13 mouse cellular contexts compared by ENCODE assay signal in the genomic region with DNA sequence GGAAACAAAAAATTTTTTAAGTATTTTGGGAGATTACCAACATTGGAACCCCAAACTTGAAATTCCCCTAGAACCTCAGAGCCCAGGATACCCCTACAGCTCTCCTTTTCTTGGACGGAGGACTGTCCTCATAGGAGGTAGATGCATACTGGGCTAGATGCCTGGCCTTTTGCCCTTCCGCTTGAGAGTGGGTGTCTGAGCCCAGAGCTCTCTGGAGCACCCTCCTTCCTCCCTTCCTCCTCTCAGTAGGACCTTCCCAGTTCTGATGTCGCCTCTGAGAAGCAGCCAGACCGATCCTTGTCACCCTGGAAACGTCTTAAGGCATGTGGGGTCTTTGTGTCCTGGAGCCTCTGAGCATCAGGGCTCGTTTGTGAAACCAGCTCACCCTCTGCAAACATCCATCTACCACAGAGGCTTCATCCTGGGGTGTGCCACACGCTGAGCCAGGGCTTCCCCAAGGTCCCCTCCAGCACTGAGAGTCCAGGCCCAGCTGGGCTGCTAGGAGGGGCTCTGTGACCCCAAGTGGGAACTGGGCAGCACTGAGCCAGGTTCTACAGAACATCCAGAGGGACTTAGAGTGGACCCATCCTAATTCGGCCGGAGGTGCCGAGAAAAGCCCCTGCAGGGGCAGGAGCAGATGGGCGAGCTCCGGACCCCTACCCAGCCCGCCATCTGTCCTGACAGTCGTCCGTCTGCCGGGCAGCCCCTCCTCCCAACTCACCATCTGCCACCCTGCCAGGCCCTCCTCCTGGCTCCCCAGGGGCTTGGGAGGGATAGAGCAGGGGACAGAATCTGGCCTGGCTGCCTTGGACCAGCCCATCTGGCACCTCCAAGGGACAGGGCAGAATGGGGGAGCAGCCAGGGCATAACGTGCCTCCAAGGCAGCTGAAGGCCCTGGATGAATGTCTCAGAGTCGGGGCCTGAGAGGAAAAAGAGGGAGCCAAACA. TPM values are rescaled to one million over a fixed set of nuclear protein-coding genes. Genes with fewer than 3 reads are reported as not detected.
DNase-seq lines count a peak whose midpoint lies in the region; ATAC-seq and TF ChIP-seq lines count a peak whose summit lies in the region.
"Had no signal": no experiment of that assay in that cellular context is flagged by ENCODE, and none has a peak within 500 bp of the region (broad histone marks: within the 10 kb centered on the region; RNA-seq: fewer than 3 reads in every experiment).

No protein-coding gene starts in this region.

- H3K27ac ChIP-seq in heart, adult 2 months = no peak overlapping the region
- H3K27ac ChIP-seq in forebrain, embryonic 12.5 days = peak overlapping the region; percentile 83
- peak overlapping the region; percentile 87 for H3K27ac ChIP-seq in midbrain, embryonic 10.5 days (replicated peaks)
- H3K27ac ChIP-seq: heart, embryonic 13.5 days; kidney, postnatal 0 days had no signal

- H3K27me3 ChIP-seq in heart, adult 2 months (ENCODE audit: control insufficient read depth, insufficient read depth, low read length) = peaks cover 3% of the 10 kb centered on the region; the same call in 1 of the 2 replicates
- peaks cover 30% of the 10 kb centered on the region for H3K27me3 ChIP-seq in forebrain, embryonic 12.5 days
- peaks cover 50% of the 10 kb centered on the region for H3K27me3 ChIP-seq in midbrain, embryonic 10.5 days (ENCODE audit: low read depth, poor library complexity, severe bottlenecking)

- WGBS in heart, adult 2 months = 45% methylated on average over 18 of the region's 18 CpGs
- 41% methylated on average over 18 of the region's 18 CpGs for WGBS in forebrain, embryonic 12.5 days
- 34% methylated on average over 18 of the region's 18 CpGs for WGBS in midbrain, embryonic 10.5 days

- DNase-seq in heart, adult 11 months = peak; percentile 78
- DNase-seq in heart, adult 2 months = no peak
- DNase-seq in midbrain, embryonic 10.5 days (ENCODE audit: low spot score) = peak; percentile 48
- DNase-seq in retina, postnatal 7 days (ENCODE audit: low read depth, low spot score) = peak; percentile 39
- no peak for DNase-seq in testis, postnatal 14 days (ENCODE audit: low spot score)
- DNase-seq in spleen, postnatal 36 days (ENCODE audit: low spot score in 2 of 2) = no peak
- DNase-seq: lung, postnatal 36 days had no signal

- no peaks in the 10 kb centered on the region for H3K79me2 ChIP-seq in heart, adult 2 months (replicated peaks; ENCODE audit: control insufficient read depth, insufficient read depth, low read length)

- H3K9ac ChIP-seq in heart, adult 2 months (ENCODE audit: low read depth, low read length) = no peak overlapping the region
- H3K9ac ChIP-seq in forebrain, embryonic 12.5 days = 0 out of 2 replicates have a peak overlapping the region, but pooled peaks have one; percentile 21
- H3K9ac ChIP-seq: heart, embryonic 13.5 days had no signal

- no peak for TF ChIP-seq CTCF in heart, adult 2 months (IDR thresholded peaks at IDR 0.05)

- peaks cover 1% of the 10 kb centered on the region for H3K4me1 ChIP-seq in heart, adult 2 months (ENCODE audit: control insufficient read depth, insufficient read depth, low read length)
- peaks cover 27% of the 10 kb centered on the region for H3K4me1 ChIP-seq in forebrain, embryonic 12.5 days
- peaks cover 52% of the 10 kb centered on the region for H3K4me1 ChIP-seq in midbrain, embryonic 10.5 days

- TF ChIP-seq EP300 in heart, adult 2 months (IDR thresholded peaks at IDR 0.05; ENCODE audit: insufficient read depth, low read depth, low read length) = no peak

- H3K4me2 ChIP-seq in forebrain, embryonic 12.5 days = no peak overlapping the region
- H3K4me2 ChIP-seq: heart, embryonic 13.5 days had no signal

- peak; percentile 68 for ATAC-seq in forebrain, embryonic 12.5 days (ENCODE audit: low FRiP score)
- ATAC-seq in megakaryocyte progenitor cell, adult 5-6 weeks (replicated peaks; ENCODE audit: poor library complexity) = no peak
- ATAC-seq: Patski had no signal

- H3K36me3 ChIP-seq in heart, adult 2 months (ENCODE audit: control insufficient read depth, insufficient read depth, low read length) = no peaks in the 10 kb centered on the region
- no peaks in the 10 kb centered on the region for H3K36me3 ChIP-seq in forebrain, embryonic 12.5 days (replicated peaks)
- H3K36me3 ChIP-seq in midbrain, embryonic 10.5 days = no peaks in the 10 kb centered on the region
- H3K36me3 ChIP-seq: heart, embryonic 13.5 days had no signal

- no peaks in the 10 kb centered on the region for H3K9me3 ChIP-seq in forebrain, embryonic 12.5 days
- H3K9me3 ChIP-seq in midbrain, embryonic 10.5 days (replicated peaks) = no peaks in the 10 kb centered on the region
- H3K9me3 ChIP-seq: heart, embryonic 13.5 days had no signal

- no peak overlapping the region for H3K4me3 ChIP-seq in heart, adult 2 months
- H3K4me3 ChIP-seq in forebrain, embryonic 12.5 days (replicated peaks) = no peak overlapping the region
- H3K4me3 ChIP-seq in midbrain, embryonic 10.5 days = peak overlapping the region; percentile 24
- H3K4me3 ChIP-seq: heart, embryonic 13.5 days had no signal

- TF ChIP-seq POLR2A in heart, adult 2 months (IDR thresholded peaks at IDR 0.05; ENCODE audit: insufficient read depth, low read depth, low read length) = no peak

- intact Hi-C loops in heart, adult 2 months (cut with DNase I) = loop anchor here (10.0 kb wide), 1 partner anchor 328 kb away; no protein-coding TSS in a partner anchor

RNA-seq across cellular contexts. Expression of gene Enpp7, which starts 15.3 kb away (rescaled TPM):
- total RNA-seq in heart, adult 2 months (2021) = not detected
- polyA plus RNA-seq in heart, adult 2 months (2012; rRNA removed) = not detected in 2 replicates
- not detected in 2 replicates for polyA plus RNA-seq in forebrain, embryonic 12.5 days (2016; fragmentation: Nextera tagmentation; extraction: Ambion mirVana)
- polyA plus RNA-seq in midbrain, embryonic 10.5 days (2016; fragmentation: Nextera tagmentation; extraction: Ambion mirVana) = not detected in 2 replicates
- total RNA-seq in megakaryocyte progenitor cell, adult 5-6 weeks (2015) = not detected in 2 replicates
- total RNA-seq in megakaryocyte progenitor cell, adult 5-6 weeks (2017) = not detected in 2 replicates
- polyA plus RNA-seq: heart, embryonic 13.5 days; kidney, postnatal 0 days; limb, embryonic 11.5 days; Patski had no signal

RNA-seq across cellular contexts. Expression of gene Cbx2, which starts 50.1 kb away (rescaled TPM):
- total RNA-seq in heart, adult 2 months (2021) = 1 to 10 TPM; 1.7 to 2.3 TPM
- polyA plus RNA-seq in heart, adult 2 months (2012; rRNA removed) = 2.3 and 3.0 TPM in 2 replicates
- 84.2 and 89.3 TPM in 2 replicates for polyA plus RNA-seq in forebrain, embryonic 12.5 days (2016; fragmentation: Nextera tagmentation; extraction: Ambion mirVana)
- 108 and 110 TPM in 2 replicates for polyA plus RNA-seq in midbrain, embryonic 10.5 days (2016; fragmentation: Nextera tagmentation; extraction: Ambion mirVana)
- total RNA-seq in megakaryocyte progenitor cell, adult 5-6 weeks (2015) = 1.8 and 2.8 TPM in 2 replicates
- 3.0 and 3.2 TPM in 2 replicates for total RNA-seq in megakaryocyte progenitor cell, adult 5-6 weeks (2017)

Comparison
In these comparisons a context has a peak if more than half of its experiments do, and no peak if none do; other contexts are left out.
1. DNase-seq: peak in heart, adult 11 months (single experiment), midbrain, embryonic 10.5 days (single experiment) and retina, postnatal 7 days (single experiment); none in heart, adult 2 months (0 of 2), testis, postnatal 14 days (single experiment) and spleen, postnatal 36 days (0 of 2).
2. RNA of gene Cbx2, which starts 50.1 kb away (polyA plus RNA-seq): 108 to 110 TPM in midbrain, embryonic 10.5 days and 84.2 to 89.3 TPM in forebrain, embryonic 12.5 days; 2.3 to 3.0 TPM in heart, adult 2 months; every median in the first group is over 10 times any median in the second.